Mouse (Mus musculus) urinary bladder, postnatal 36 days (tissue): Measurements from ENCODE around the gene Cd34.

Experiments used
- DNase-seq, 2 experiments: peaks; one replicate each; pipeline ENCODE4 v3.0.0; 2022; ENCODE audit warnings: low spot score in 2 of 2, mixed read lengths in 1 of 2

Cd34 gene

GRCm38 (mm10) chr1:194971980-194972379, 33.4 kb downstream of the Cd34 start:
- no peak for DNase-seq

GRCm38 (mm10) chr1:194976164-194976516, 37.5 kb downstream of the Cd34 start:
- DNase-seq, result peak; percentile 92 to 94

- peak; percentile 61 to 82 for DNase-seq
Measured at GRCm38 (mm10) chr1:194976517-194977370, 38.1 kb downstream of the Cd34 start.

- peak in 1 of 2 experiments; percentile 27 for DNase-seq
Measured at GRCm38 (mm10) chr1:194977371-194977761, 38.7 kb downstream of the Cd34 start.

GRCm38 (mm10) chr1:194977946-194978720, 39.5 kb downstream of the Cd34 start:
- DNase-seq, result no peak

GRCm38 (mm10) chr1:194980826-194981435, 42.3 kb downstream of the Cd34 start:
- DNase-seq, result no peak

GRCm38 (mm10) chr1:194982931-194983690, 44.5 kb downstream of the Cd34 start:
- DNase-seq, result no peak

- DNase-seq, result no peak
Measured at GRCm38 (mm10) chr1:194984914-194985313, 46.3 kb downstream of the Cd34 start.

- DNase-seq, result no peak
Measured at GRCm38 (mm10) chr1:194985442-194986210, 47.0 kb downstream of the Cd34 start.

GRCm38 (mm10) chr1:194989024-194989423, 50.4 kb downstream of the Cd34 start:
- DNase-seq, result no peak

- no peak for DNase-seq
Measured at GRCm38 (mm10) chr1:194990976-194991375, 52.4 kb downstream of the Cd34 start.

- no peak for DNase-seq
Measured at GRCm38 (mm10) chr1:194991654-194992053, 53.0 kb downstream of the Cd34 start.

- DNase-seq, result no peak
Measured at GRCm38 (mm10) chr1:194992589-194993317, 54.1 kb downstream of the Cd34 start.

GRCm38 (mm10) chr1:194993409-194993988, 54.9 kb downstream of the Cd34 start:
- no peak for DNase-seq

- no peak for DNase-seq
Measured at GRCm38 (mm10) chr1:194994262-194994661, 55.6 kb downstream of the Cd34 start.

GRCm38 (mm10) chr1:194995196-194995595, 56.6 kb downstream of the Cd34 start:
- DNase-seq, result peak in 1 of 2 experiments; percentile 42

GRCm38 (mm10) chr1:194998396-194998795, 59.8 kb downstream of the Cd34 start:
- DNase-seq, result no peak

- DNase-seq, result no peak
Measured at GRCm38 (mm10) chr1:195003328-195003727, 64.7 kb downstream of the Cd34 start.

- DNase-seq, result no peak
Measured at GRCm38 (mm10) chr1:195004194-195004593, 65.6 kb downstream of the Cd34 start.

GRCm38 (mm10) chr1:195006267-195006666, 67.6 kb downstream of the Cd34 start:
- no peak for DNase-seq
